Mouse (Mus musculus) G1E (cell line): ENCODE data around the gene Nipa2.

Source experiments
- CTCF ChIP-seq: IDR thresholded peaks from 2 replicates; pipeline ENCODE4 v1.5.1; 2012; ENCODE audit warnings: low read depth, low read length, inconsistent platforms, mixed read lengths
- GATA1 ChIP-seq: IDR thresholded peaks from 2 replicates; pipeline ENCODE4 v1.6.1; 2012; ENCODE audit warnings: borderline replicate concordance, low read length, inconsistent platforms, mixed read lengths
- POLR2AphosphoS5 ChIP-seq: IDR thresholded peaks from 2 replicates; pipeline ENCODE4 v1.6.1; 2012; ENCODE audit warnings: low read depth, low read length, inconsistent platforms; ENCODE audit not compliant: insufficient replicate concordance

- TF ChIP-seq CTCF (no peak), POLR2AphosphoS5 (no peak), GATA1 (no peak)
Measured at GRCm38 (mm10) chr7:55983107-55983506, 20.8 kb upstream of the Nipa2 start.
